Mouse (Mus musculus) cerebellum, postnatal 36 days (tissue): ENCODE results near the gene Gm5728.
"Not testable (repeated sequence)": the region's sequence is repeated elsewhere in the genome, so short reads cannot be mapped to it uniquely, and the experiment has no call there.

Experiments
- DNase-seq, 2 experiments: peaks; one replicate each; pipeline ENCODE4 v3.0.0; 2021 to 2022; ENCODE audit warnings: mixed read lengths in 2 of 2

Gm5728 gene

DNA sequence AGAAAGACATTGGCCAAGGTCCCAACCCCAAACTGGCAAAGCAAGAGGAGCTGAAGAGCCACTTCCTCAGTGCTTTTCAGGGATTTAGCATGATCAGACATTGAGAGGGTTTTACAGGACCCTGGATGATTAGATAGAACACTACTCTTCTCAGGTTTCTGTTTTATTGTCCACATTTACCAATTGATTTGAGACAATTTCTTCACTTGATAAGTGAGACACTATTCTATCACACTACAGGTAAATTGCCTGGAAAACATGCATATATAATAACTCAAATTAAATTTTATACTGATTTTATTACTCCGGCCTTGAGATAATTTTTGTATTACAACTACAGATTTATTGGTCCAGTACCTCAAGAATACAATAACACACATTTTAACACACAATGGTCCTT, at the start of gene Gm5728:
Gene Gm5728, minus strand, starts transcription at position 101 of the 400 bp plus-strand sequence.
- not testable (repeated sequence) for DNase-seq

DNA sequence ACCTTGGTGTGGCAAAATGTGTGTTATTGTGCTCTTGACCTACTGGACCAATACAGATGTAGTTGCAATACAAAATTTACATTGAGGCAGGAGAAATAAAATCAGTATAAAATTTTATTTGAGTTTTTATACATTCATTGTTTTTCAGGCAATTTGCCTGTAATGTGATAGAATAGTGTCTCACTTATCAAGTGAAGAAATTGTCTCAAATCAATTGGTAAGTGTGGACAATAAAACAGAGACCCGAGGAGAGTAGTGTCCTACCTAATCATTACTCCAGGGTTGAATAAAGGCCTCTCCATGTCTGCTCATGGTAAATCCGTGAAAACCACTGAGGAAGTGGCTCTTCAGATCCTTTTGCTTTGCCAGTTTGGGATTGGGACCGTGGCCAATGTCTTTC, 42.4 kb upstream of the Gm5728 start, which contains the start of gene Vmn1r100:
Gene Vmn1r100, plus strand, starts transcription at position 301 of the 400 bp plus-strand sequence.
- DNase-seq = not testable (repeated sequence)

GRCm38 (mm10) chr7:20333965-20334364, 41.2 kb downstream of the Gm5728 start, which contains the start of gene Gm4133:
TSS of gene Gm4133 (minus strand) at chr7:20334065.
- DNase-seq = not testable (repeated sequence)
